20 mouse cellular contexts compared by ENCODE assay signal in genomic region chr6:31659901-31660300, GRCm38 (mm10).
"Had no signal": no experiment of that assay in that cellular context is flagged by ENCODE, and none has a peak within 500 bp of the region (broad histone marks: within the 10 kb centered on the region; RNA-seq: fewer than 3 reads in every experiment).

No protein-coding gene starts in this region.

- ATAC-seq: hindbrain, postnatal 0 days had no signal

- H3K4me1 ChIP-seq: heart, embryonic 15.5 days had no signal

- H3K27me3 ChIP-seq: hindbrain, embryonic 15.5 days had no signal

- DNase-seq: gastrocnemius, postnatal 14 days; gastrocnemius, postnatal 36 days; heart, adult 18-20 months; heart, postnatal 14 days; heart, postnatal 36 days; kidney, adult 11 months; kidney, adult 2 months; kidney, adult 9 months; kidney, postnatal 10 days; kidney, postnatal 25 days; kidney, postnatal 4 days had no signal

- H3K36me3 ChIP-seq: heart, embryonic 15.5 days; hindbrain, embryonic 13.5 days; hindbrain, embryonic 15.5 days; limb, embryonic 10.5 days; limb, embryonic 12.5 days had no signal

- H3K9me3 ChIP-seq: heart, embryonic 15.5 days; hindbrain, embryonic 13.5 days; hindbrain, embryonic 15.5 days; limb, embryonic 10.5 days; limb, embryonic 12.5 days had no signal

- H3K4me3 ChIP-seq: heart, embryonic 15.5 days; hindbrain, embryonic 13.5 days; hindbrain, embryonic 15.5 days; layer of hippocampus, adult 2 months; left cerebral cortex, adult 2 months; limb, embryonic 10.5 days; limb, embryonic 12.5 days had no signal

- H3K9ac ChIP-seq: heart, embryonic 15.5 days; hindbrain, embryonic 13.5 days; hindbrain, embryonic 15.5 days; limb, embryonic 12.5 days had no signal

- H3K4me2 ChIP-seq: heart, embryonic 11.5 days; heart, embryonic 15.5 days; hindbrain, embryonic 13.5 days; hindbrain, embryonic 15.5 days; limb, embryonic 12.5 days had no signal

- H3K27ac ChIP-seq: heart, embryonic 15.5 days; hindbrain, embryonic 13.5 days; hindbrain, embryonic 15.5 days; hindbrain, postnatal 0 days; layer of hippocampus, adult 2 months; left cerebral cortex, adult 2 months; limb, embryonic 10.5 days; limb, embryonic 12.5 days had no signal
